Mouse (Mus musculus): ENCODE results near the gene Clns1a. TPM values are rescaled to one million over a fixed set of nuclear protein-coding genes. Genes with fewer than 3 reads are reported as not detected.

Gene Clns1a
- polyA plus RNA-seq, 1 experiment, result 9.9 TPM

- Histone ChIP-seq H3K4me1 (ENCODE audit: control insufficient read depth, insufficient read depth, insufficient read length, low read length) (no peaks in the 10 kb centered on the region), H3K4me3 (ENCODE audit: low read depth, low read length) (no peak overlapping the region), H3K36me3 (ENCODE audit: control insufficient read depth, insufficient read depth, low read length) (peaks cover 47% of the 10 kb centered on the region), H3K27ac (ENCODE audit: insufficient read depth, low read depth, low read length) (no peak overlapping the region), H3K27me3 (ENCODE audit: control insufficient read depth, insufficient read depth, low read length) (no peaks in the 10 kb centered on the region)
- 96% methylated on average over 5 of the region's 5 CpGs for WGBS
- TF ChIP-seq POLR2A (IDR thresholded peaks at IDR 0.05; ENCODE audit: low read depth, low read length), result no peak
- TF ChIP-seq CTCF (IDR thresholded peaks at IDR 0.05; ENCODE audit: extremely low read depth, insufficient read length, insufficient replicate concordance, low read depth, low read length), result no peak
These were observed 18.2 kb downstream of the Clns1a start for GRCm38 (mm10) chr7:97714651-97715050.

DNA sequence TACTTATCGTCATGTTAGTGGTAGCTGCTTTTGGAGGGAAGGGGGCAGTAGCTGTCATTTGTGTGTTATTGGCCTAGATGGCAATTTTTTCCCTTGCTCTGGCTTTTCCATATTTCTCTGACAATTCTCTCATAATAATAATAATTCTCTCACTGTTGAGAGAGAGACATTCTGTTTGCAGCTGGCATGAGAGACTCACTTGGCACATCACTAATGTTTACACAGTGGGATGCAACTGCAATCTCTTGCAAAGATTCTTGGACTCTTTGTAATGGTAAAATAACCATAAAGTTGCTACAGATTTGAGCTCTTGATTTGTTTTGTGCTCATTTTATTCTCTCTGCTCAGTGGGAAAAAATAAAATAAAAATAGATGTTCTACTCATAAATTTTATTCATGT lies 20.9 kb downstream of the Clns1a start:
- H3K27ac ChIP-seq (ENCODE audit: insufficient read depth, low read depth, low read length), result no peak overlapping the region
- WGBS, result 83% methylated on average over 1 of the region's 1 CpGs
- TF ChIP-seq CTCF (IDR thresholded peaks at IDR 0.05; ENCODE audit: extremely low read depth, insufficient read length, insufficient replicate concordance, low read depth, low read length), result no peak
- no peak for TF ChIP-seq POLR2A (IDR thresholded peaks at IDR 0.05; ENCODE audit: low read depth, low read length)
- peaks cover 47% of the 10 kb centered on the region for H3K36me3 ChIP-seq (ENCODE audit: control insufficient read depth, insufficient read depth, low read length)
- H3K4me3 ChIP-seq (ENCODE audit: low read depth, low read length), result no peak overlapping the region
- H3K4me1 ChIP-seq (ENCODE audit: control insufficient read depth, insufficient read depth, insufficient read length, low read length), result no peaks in the 10 kb centered on the region
- no peaks in the 10 kb centered on the region for H3K27me3 ChIP-seq (ENCODE audit: control insufficient read depth, insufficient read depth, low read length)

- Histone ChIP-seq H3K36me3 (ENCODE audit: control insufficient read depth, insufficient read depth, low read length) (peaks cover 40% of the 10 kb centered on the region), H3K4me1 (ENCODE audit: control insufficient read depth, insufficient read depth, insufficient read length, low read length) (no peaks in the 10 kb centered on the region), H3K27ac (ENCODE audit: insufficient read depth, low read depth, low read length) (no peak overlapping the region), H3K4me3 (ENCODE audit: low read depth, low read length) (no peak overlapping the region), H3K27me3 (ENCODE audit: control insufficient read depth, insufficient read depth, low read length) (no peaks in the 10 kb centered on the region)
- WGBS, result 87% methylated on average over 5 of the region's 5 CpGs
- no peak for TF ChIP-seq CTCF (IDR thresholded peaks at IDR 0.05; ENCODE audit: extremely low read depth, insufficient read length, insufficient replicate concordance, low read depth, low read length)
- TF ChIP-seq POLR2A (IDR thresholded peaks at IDR 0.05; ENCODE audit: low read depth, low read length), result no peak
These were observed 22.6 kb downstream of the Clns1a start for GRCm38 (mm10) chr7:97719078-97719477.

DNA sequence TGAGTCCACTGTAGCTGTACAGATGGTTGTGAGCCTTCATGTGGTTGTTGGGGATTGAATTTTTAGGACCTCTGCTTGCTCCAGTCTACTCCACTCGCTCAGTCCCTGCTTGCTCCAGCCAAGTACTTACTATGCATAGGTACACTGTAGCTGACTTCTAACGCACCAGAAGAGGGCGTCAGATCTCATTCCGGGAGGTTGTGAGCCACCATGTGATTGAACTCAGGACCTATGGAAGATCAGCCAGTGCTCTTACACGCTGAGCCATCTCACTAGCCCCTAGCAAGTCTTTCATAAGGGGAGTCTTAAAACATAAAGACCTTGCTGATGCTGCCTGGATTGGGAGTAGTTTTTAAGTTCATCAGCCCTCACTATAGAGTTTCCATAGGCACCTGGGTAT lies 23.7 kb downstream of the Clns1a start:
- peaks cover 33% of the 10 kb centered on the region for H3K36me3 ChIP-seq (ENCODE audit: control insufficient read depth, insufficient read depth, low read length)
- H3K4me1 ChIP-seq (ENCODE audit: control insufficient read depth, insufficient read depth, insufficient read length, low read length), result no peaks in the 10 kb centered on the region
- no peak overlapping the region for H3K27ac ChIP-seq (ENCODE audit: insufficient read depth, low read depth, low read length)
- TF ChIP-seq CTCF (IDR thresholded peaks at IDR 0.05; ENCODE audit: extremely low read depth, insufficient read length, insufficient replicate concordance, low read depth, low read length) (no peak), POLR2A (IDR thresholded peaks at IDR 0.05; ENCODE audit: low read depth, low read length) (no peak)
- no peaks in the 10 kb centered on the region for H3K27me3 ChIP-seq (ENCODE audit: control insufficient read depth, insufficient read depth, low read length)
- WGBS, result 86% methylated on average over 5 of the region's 5 CpGs
- no peak overlapping the region for H3K4me3 ChIP-seq (ENCODE audit: low read depth, low read length)

- Histone ChIP-seq H3K27ac (ENCODE audit: insufficient read depth, low read depth, low read length) (no peak overlapping the region), H3K4me3 (ENCODE audit: low read depth, low read length) (no peak overlapping the region), H3K4me1 (ENCODE audit: control insufficient read depth, insufficient read depth, insufficient read length, low read length) (no peaks in the 10 kb centered on the region), H3K36me3 (ENCODE audit: control insufficient read depth, insufficient read depth, low read length) (peaks cover 28% of the 10 kb centered on the region), H3K27me3 (ENCODE audit: control insufficient read depth, insufficient read depth, low read length) (no peaks in the 10 kb centered on the region)
- TF ChIP-seq CTCF (IDR thresholded peaks at IDR 0.05; ENCODE audit: extremely low read depth, insufficient read length, insufficient replicate concordance, low read depth, low read length) (no peak), POLR2A (IDR thresholded peaks at IDR 0.05; ENCODE audit: low read depth, low read length) (no peak)
- 78% methylated on average over 7 of the region's 7 CpGs for WGBS
These were observed 26.0 kb downstream of the Clns1a start for GRCm38 (mm10) chr7:97722278-97722918.

GRCm38 (mm10) chr7:97723646-97724538 lies 27.5 kb downstream of the Clns1a start:
- Histone ChIP-seq H3K4me3 (ENCODE audit: low read depth, low read length) (no peak overlapping the region), H3K27me3 (ENCODE audit: control insufficient read depth, insufficient read depth, low read length) (no peaks in the 10 kb centered on the region)
- WGBS, result 79% methylated on average over 11 of the region's 11 CpGs

GRCm38 (mm10) chr7:97725401-97725800 lies 29.0 kb downstream of the Clns1a start:
- 92% methylated on average over 6 of the region's 6 CpGs for WGBS
- no peak for TF ChIP-seq CTCF (IDR thresholded peaks at IDR 0.05; ENCODE audit: extremely low read depth, insufficient read length, insufficient replicate concordance, low read depth, low read length)
- no peak for TF ChIP-seq POLR2A (IDR thresholded peaks at IDR 0.05; ENCODE audit: low read depth, low read length)
- H3K4me3 ChIP-seq (ENCODE audit: low read depth, low read length), result no peak overlapping the region
- no peaks in the 10 kb centered on the region; the same call in 1 of the 2 replicates for H3K4me1 ChIP-seq (ENCODE audit: control insufficient read depth, insufficient read depth, insufficient read length, low read length)
- H3K27me3 ChIP-seq (ENCODE audit: control insufficient read depth, insufficient read depth, low read length), result no peaks in the 10 kb centered on the region
- peaks cover 18% of the 10 kb centered on the region for H3K36me3 ChIP-seq (ENCODE audit: control insufficient read depth, insufficient read depth, low read length)
- no peak overlapping the region for H3K27ac ChIP-seq (ENCODE audit: insufficient read depth, low read depth, low read length)

More at GRCm38 (mm10) chr7:97723646-97724538, 27.5 kb downstream of the Clns1a start:
- no peaks in the 10 kb centered on the region for H3K4me1 ChIP-seq (ENCODE audit: control insufficient read depth, insufficient read depth, insufficient read length, low read length)
- TF ChIP-seq POLR2A (IDR thresholded peaks at IDR 0.05; ENCODE audit: low read depth, low read length) (no peak), CTCF (IDR thresholded peaks at IDR 0.05; ENCODE audit: extremely low read depth, insufficient read length, insufficient replicate concordance, low read depth, low read length) (no peak)
- peaks cover 26% of the 10 kb centered on the region for H3K36me3 ChIP-seq (ENCODE audit: control insufficient read depth, insufficient read depth, low read length)
- H3K27ac ChIP-seq (ENCODE audit: insufficient read depth, low read depth, low read length), result no peak overlapping the region

All from small intestine, adult 2 months (tissue).